Mouse (Mus musculus): ENCODE measurements around the gene Daw1. TPM values are rescaled to one million over a fixed set of nuclear protein-coding genes. Genes with fewer than 3 reads are reported as not detected.

The Daw1 gene
- total and polyA plus RNA-seq, 3 experiments = not detected

GRCm38 (mm10) chr1:83169158-83169557 lies 9.6 kb downstream of the Daw1 start:
- no peak for DNase-seq (ENCODE audit: low spot score)
- Histone ChIP-seq H3K4me3 (ENCODE audit: low read depth, low read length) (no peak overlapping the region), H3K9me3 (replicated peaks) (no peaks in the 10 kb centered on the region), H3K36me3 (replicated peaks) (no peaks in the 10 kb centered on the region), H3K4me1 (ENCODE audit: insufficient read depth, low read depth, low read length) (no peaks in the 10 kb centered on the region), H3K27me3 (ENCODE audit: insufficient read depth, low read length) (no peaks in the 10 kb centered on the region)
- ATAC-seq (ENCODE audit: extremely low read depth, insufficient number of reproducible peaks, low FRiP score, poor library complexity, severe bottlenecking) = no peak
- TF ChIP-seq TAL1 (conservative IDR thresholded peaks at IDR 0.05; ENCODE audit: low read depth, low read length) (no peak), POLR2AphosphoS5 (IDR thresholded peaks at IDR 0.05; ENCODE audit: insufficient replicate concordance, low read depth, low read length) (no peak), GATA1 (IDR thresholded peaks at IDR 0.05; ENCODE audit: borderline replicate concordance, low read length) (no peak), CTCF (IDR thresholded peaks at IDR 0.05; ENCODE audit: low read depth, low read length) (no peak), GATA2 (IDR thresholded peaks at IDR 0.05; ENCODE audit: borderline replicate concordance, low read depth, low read length) (no peak)

- ATAC-seq (ENCODE audit: extremely low read depth, insufficient number of reproducible peaks, low FRiP score, poor library complexity, severe bottlenecking) (no peak), DNase-seq (ENCODE audit: low spot score) (no peak)
- Histone ChIP-seq H3K4me1 (ENCODE audit: insufficient read depth, low read depth, low read length) (no peaks in the 10 kb centered on the region), H3K4me3 (ENCODE audit: low read depth, low read length) (no peak overlapping the region), H3K27me3 (ENCODE audit: insufficient read depth, low read length) (no peaks in the 10 kb centered on the region), H3K9me3 (replicated peaks) (peaks cover 2% of the 10 kb centered on the region; the same call in 1 of the 2 replicates), H3K36me3 (replicated peaks) (no peaks in the 10 kb centered on the region)
- no peak for TF ChIP-seq TAL1 (conservative IDR thresholded peaks at IDR 0.05; ENCODE audit: low read depth, low read length)
- TF ChIP-seq CTCF (IDR thresholded peaks at IDR 0.05; ENCODE audit: low read depth, low read length) = no peak
- TF ChIP-seq GATA2 (IDR thresholded peaks at IDR 0.05; ENCODE audit: borderline replicate concordance, low read depth, low read length) = no peak
- TF ChIP-seq GATA1 (IDR thresholded peaks at IDR 0.05; ENCODE audit: borderline replicate concordance, low read length) = no peak
- no peak for TF ChIP-seq POLR2AphosphoS5 (IDR thresholded peaks at IDR 0.05; ENCODE audit: insufficient replicate concordance, low read depth, low read length)
Observed at GRCm38 (mm10) chr1:83175985-83176384, 16.4 kb downstream of the Daw1 start.

DNA sequence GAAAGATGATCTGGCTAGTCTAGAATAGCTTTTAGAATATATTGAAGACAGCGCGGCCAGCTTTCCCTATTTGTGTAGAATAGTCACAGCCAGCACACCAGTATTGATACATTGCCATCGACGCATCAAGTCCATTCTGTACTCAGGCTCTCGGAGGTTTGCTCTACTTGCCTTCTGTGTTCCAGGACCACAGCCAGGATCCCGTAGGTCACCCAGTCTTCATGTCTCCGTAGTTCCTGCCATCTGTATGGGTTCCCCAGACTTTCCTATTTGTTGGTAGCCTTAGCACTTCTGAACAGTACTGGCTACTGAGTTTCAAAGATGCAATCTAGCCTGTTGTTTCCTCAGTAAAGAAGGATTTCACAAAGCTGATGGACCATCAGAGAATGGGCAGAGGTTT lies 20.0 kb downstream of the Daw1 start:
- Histone ChIP-seq H3K27me3 (ENCODE audit: insufficient read depth, low read length) (no peaks in the 10 kb centered on the region), H3K36me3 (replicated peaks) (no peaks in the 10 kb centered on the region), H3K4me1 (ENCODE audit: insufficient read depth, low read depth, low read length) (no peaks in the 10 kb centered on the region; the same call in 1 of the 2 replicates), H3K4me3 (ENCODE audit: low read depth, low read length) (no peak overlapping the region), H3K9me3 (replicated peaks) (peaks cover 2% of the 10 kb centered on the region; the same call in 1 of the 2 replicates)
- no peak for DNase-seq (ENCODE audit: low spot score)
- no peak for ATAC-seq (ENCODE audit: extremely low read depth, insufficient number of reproducible peaks, low FRiP score, poor library complexity, severe bottlenecking)
- TF ChIP-seq GATA1 (IDR thresholded peaks at IDR 0.05; ENCODE audit: borderline replicate concordance, low read length) = no peak

DNA sequence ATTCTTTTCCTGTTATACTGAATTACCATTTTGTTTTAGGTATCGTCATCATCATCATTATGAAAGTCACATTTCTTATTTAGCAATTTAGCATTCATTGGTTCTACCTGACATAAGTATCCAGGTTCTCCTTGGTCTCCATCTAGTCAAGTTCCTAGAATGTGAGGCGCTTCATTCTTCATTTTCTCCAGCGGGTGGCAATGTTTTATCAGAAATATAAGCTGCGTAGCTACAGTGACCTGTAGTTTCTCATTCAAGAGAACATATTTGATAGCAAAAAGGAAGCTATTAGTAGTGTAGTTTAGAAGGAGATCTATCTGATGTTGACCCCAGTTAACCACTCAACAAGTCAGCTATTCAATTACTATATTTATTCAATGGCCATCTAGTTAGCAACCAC lies 21.9 kb downstream of the Daw1 start:
- no peaks in the 10 kb centered on the region for H3K36me3 ChIP-seq (replicated peaks)
- H3K9me3 ChIP-seq (replicated peaks) = peaks cover 2% of the 10 kb centered on the region; the same call in 1 of the 2 replicates
- no peak overlapping the region for H3K4me3 ChIP-seq (ENCODE audit: low read depth, low read length)
- no peak for ATAC-seq (ENCODE audit: extremely low read depth, insufficient number of reproducible peaks, low FRiP score, poor library complexity, severe bottlenecking)
- TF ChIP-seq GATA2 (IDR thresholded peaks at IDR 0.05; ENCODE audit: borderline replicate concordance, low read depth, low read length) = no peak
- TF ChIP-seq TAL1 (conservative IDR thresholded peaks at IDR 0.05; ENCODE audit: low read depth, low read length) = no peak
- no peak for TF ChIP-seq CTCF (IDR thresholded peaks at IDR 0.05; ENCODE audit: low read depth, low read length)
- TF ChIP-seq GATA1 (IDR thresholded peaks at IDR 0.05; ENCODE audit: borderline replicate concordance, low read length) = no peak
- TF ChIP-seq POLR2AphosphoS5 (IDR thresholded peaks at IDR 0.05; ENCODE audit: insufficient replicate concordance, low read depth, low read length) = no peak
- H3K4me1 ChIP-seq (ENCODE audit: insufficient read depth, low read depth, low read length) = no peaks in the 10 kb centered on the region; the same call in 1 of the 2 replicates
- no peak for DNase-seq (ENCODE audit: low spot score)
- peaks cover 2% of the 10 kb centered on the region; the same call in 1 of the 2 replicates for H3K27me3 ChIP-seq (ENCODE audit: insufficient read depth, low read length)

DNA sequence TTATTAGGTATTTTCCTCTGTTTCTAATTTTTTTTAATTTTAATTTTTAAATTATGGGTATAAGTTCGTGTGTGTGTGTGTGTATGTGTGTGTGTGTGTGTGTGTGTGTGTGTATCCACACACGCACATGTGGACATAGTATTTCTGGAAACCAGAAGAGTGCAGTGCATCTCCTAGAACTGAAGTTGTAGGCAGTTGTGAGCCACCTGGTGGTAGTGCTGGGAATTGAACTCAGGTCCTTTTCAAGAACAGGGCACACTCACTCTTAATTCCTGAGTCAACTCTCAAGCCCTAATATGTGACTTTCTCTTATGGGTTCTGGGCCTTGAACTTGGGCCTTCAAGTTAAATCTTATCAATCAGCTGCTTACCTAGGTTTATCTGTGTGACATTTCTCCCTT lies 27.6 kb downstream of the Daw1 start:
- ATAC-seq (ENCODE audit: extremely low read depth, insufficient number of reproducible peaks, low FRiP score, poor library complexity, severe bottlenecking) (peak; percentile 55; the same call in 1 of the 2 replicates), DNase-seq (ENCODE audit: low spot score) (no peak)
- H3K4me3 ChIP-seq (ENCODE audit: low read depth, low read length) = no peak overlapping the region
- TF ChIP-seq CTCF (IDR thresholded peaks at IDR 0.05; ENCODE audit: low read depth, low read length) = peak; percentile 75
- no peak for TF ChIP-seq GATA1 (IDR thresholded peaks at IDR 0.05; ENCODE audit: borderline replicate concordance, low read length)
- no peak for TF ChIP-seq POLR2AphosphoS5 (IDR thresholded peaks at IDR 0.05; ENCODE audit: insufficient replicate concordance, low read depth, low read length)
- H3K27me3 ChIP-seq (ENCODE audit: insufficient read depth, low read length) = peaks cover 2% of the 10 kb centered on the region; the same call in 1 of the 2 replicates
- no peaks in the 10 kb centered on the region for H3K36me3 ChIP-seq (replicated peaks)
- H3K9me3 ChIP-seq (replicated peaks) = no peaks in the 10 kb centered on the region
- no peaks in the 10 kb centered on the region; the same call in 1 of the 2 replicates for H3K4me1 ChIP-seq (ENCODE audit: insufficient read depth, low read depth, low read length)

DNA sequence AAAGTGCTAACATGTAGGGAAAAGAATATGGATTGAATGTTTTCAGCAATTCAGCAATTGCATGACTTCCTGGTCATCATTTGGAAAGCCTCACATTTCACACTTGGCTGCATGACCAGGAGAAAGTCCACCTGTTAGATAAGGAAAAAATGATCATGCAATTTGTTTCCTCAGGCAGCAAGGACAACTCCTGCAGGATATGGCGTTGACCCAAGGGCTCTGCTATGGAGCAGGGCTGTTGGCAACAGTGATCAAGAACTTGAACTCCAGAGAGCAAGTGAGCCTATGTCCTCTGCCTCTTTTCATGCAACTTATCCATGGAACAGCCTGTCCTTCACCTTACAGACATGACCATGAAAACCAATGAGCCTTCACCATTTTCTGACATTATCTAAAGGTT lies 50.4 kb downstream of the Daw1 start:
- H3K4me3 ChIP-seq (ENCODE audit: low read depth, low read length) = no peak overlapping the region
- no peaks in the 10 kb centered on the region for H3K36me3 ChIP-seq (replicated peaks)
- H3K27me3 ChIP-seq (ENCODE audit: insufficient read depth, low read length) = no peaks in the 10 kb centered on the region
- H3K4me1 ChIP-seq (ENCODE audit: insufficient read depth, low read depth, low read length) = no peaks in the 10 kb centered on the region
- DNase-seq (ENCODE audit: low spot score) = no peak
- no peak for ATAC-seq (ENCODE audit: extremely low read depth, insufficient number of reproducible peaks, low FRiP score, poor library complexity, severe bottlenecking)
- no peaks in the 10 kb centered on the region for H3K9me3 ChIP-seq (replicated peaks)
- TF ChIP-seq TAL1 (conservative IDR thresholded peaks at IDR 0.05; ENCODE audit: low read depth, low read length) (no peak), CTCF (IDR thresholded peaks at IDR 0.05; ENCODE audit: low read depth, low read length) (no peak), GATA2 (IDR thresholded peaks at IDR 0.05; ENCODE audit: borderline replicate concordance, low read depth, low read length) (no peak), GATA1 (IDR thresholded peaks at IDR 0.05; ENCODE audit: borderline replicate concordance, low read length) (no peak), POLR2AphosphoS5 (IDR thresholded peaks at IDR 0.05; ENCODE audit: insufficient replicate concordance, low read depth, low read length) (no peak)

GRCm38 (mm10) chr1:83218260-83218659 lies 58.7 kb downstream of the Daw1 start:
- no peaks in the 10 kb centered on the region for H3K36me3 ChIP-seq (replicated peaks)
- H3K9me3 ChIP-seq (replicated peaks) = no peaks in the 10 kb centered on the region
- no peak overlapping the region for H3K4me3 ChIP-seq (ENCODE audit: low read depth, low read length)
- DNase-seq (ENCODE audit: low spot score) = no peak
- no peak for ATAC-seq (ENCODE audit: extremely low read depth, insufficient number of reproducible peaks, low FRiP score, poor library complexity, severe bottlenecking)
- no peaks in the 10 kb centered on the region for H3K4me1 ChIP-seq (ENCODE audit: insufficient read depth, low read depth, low read length)
- no peaks in the 10 kb centered on the region for H3K27me3 ChIP-seq (ENCODE audit: insufficient read depth, low read length)
- TF ChIP-seq GATA2 (IDR thresholded peaks at IDR 0.05; ENCODE audit: borderline replicate concordance, low read depth, low read length) (no peak), GATA1 (IDR thresholded peaks at IDR 0.05; ENCODE audit: borderline replicate concordance, low read length) (no peak), TAL1 (conservative IDR thresholded peaks at IDR 0.05; ENCODE audit: low read depth, low read length) (no peak), CTCF (IDR thresholded peaks at IDR 0.05; ENCODE audit: low read depth, low read length) (no peak), POLR2AphosphoS5 (IDR thresholded peaks at IDR 0.05; ENCODE audit: insufficient replicate concordance, low read depth, low read length) (no peak)
